Mouse (Mus musculus): ENCODE measurements at regions not wholly inside any gene's neighbourhood (a gene's known extent, or its start where the extent isn't known, plus 50 kb on each side); places are given as distances from the start of the nearest gene placed in this dataset.

GRCm38 (mm10) chr10:100774252-100774651 lies 184.0 kb downstream of the 1700017N19Rik start:
- no peaks in the 10 kb centered on the region for H3K27me3 ChIP-seq (replicated peaks)
- no peaks in the 10 kb centered on the region for H3K9me3 ChIP-seq
- ATAC-seq (ENCODE audit: extremely low read depth, insufficient number of reproducible peaks, low FRiP score, low TSS enrichment): no peak
- H3K4me1 ChIP-seq: no peaks in the 10 kb centered on the region
- no peak overlapping the region for H3K4me3 ChIP-seq
- no peaks in the 10 kb centered on the region for H3K36me3 ChIP-seq
- H3K4me2 ChIP-seq: no peak overlapping the region
- no peak overlapping the region for H3K9ac ChIP-seq
- H3K27ac ChIP-seq (replicated peaks): no peak overlapping the region

DNA sequence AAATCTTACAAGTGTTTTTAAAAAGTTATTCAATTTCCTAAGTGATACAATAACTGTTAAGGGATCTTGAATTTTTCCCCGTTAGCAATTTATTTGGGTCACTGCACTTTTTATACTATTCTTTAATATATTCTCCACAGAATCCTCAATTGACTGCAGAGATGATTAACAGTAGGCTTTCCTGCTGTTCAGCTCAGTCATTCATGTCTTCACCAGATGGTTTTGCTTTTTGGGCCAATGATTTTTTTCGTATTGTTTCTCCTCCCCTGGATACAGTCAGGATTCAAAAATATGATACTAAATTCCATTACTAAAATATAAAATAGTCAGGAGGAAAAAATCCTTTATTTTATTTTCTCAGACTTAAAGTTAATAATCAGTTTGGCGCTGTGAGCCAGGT lies 201.9 kb downstream of the 1700017N19Rik start:
- H3K27ac ChIP-seq (replicated peaks): no peak overlapping the region
- H3K4me3 ChIP-seq: no peak overlapping the region
- no peaks in the 10 kb centered on the region for H3K9me3 ChIP-seq
- H3K4me2 ChIP-seq: no peak overlapping the region
- WGBS: 81% methylated on average over 3 of the region's 3 CpGs
- H3K9ac ChIP-seq: no peak overlapping the region
- no peaks in the 10 kb centered on the region for H3K27me3 ChIP-seq (replicated peaks)
- ATAC-seq (ENCODE audit: extremely low read depth, insufficient number of reproducible peaks, low FRiP score, low TSS enrichment): no peak
- H3K36me3 ChIP-seq: no peaks in the 10 kb centered on the region
- H3K4me1 ChIP-seq: no peaks in the 10 kb centered on the region

- Histone ChIP-seq H3K27ac (replicated peaks) (no peak overlapping the region), H3K36me3 (no peaks in the 10 kb centered on the region), H3K4me3 (no peak overlapping the region), H3K27me3 (replicated peaks) (no peaks in the 10 kb centered on the region), H3K4me1 (no peaks in the 10 kb centered on the region), H3K9ac (no peak overlapping the region), H3K4me2 (no peak overlapping the region), H3K9me3 (no peaks in the 10 kb centered on the region)
- ATAC-seq (ENCODE audit: extremely low read depth, insufficient number of reproducible peaks, low FRiP score, low TSS enrichment): no peak
- WGBS: 63% methylated on average over 4 of the region's 4 CpGs
Observed at GRCm38 (mm10) chr10:100792569-100792968, 202.3 kb downstream of the 1700017N19Rik start.

GRCm38 (mm10) chr10:100795215-100795972 lies 205.1 kb downstream of the 1700017N19Rik start:
- no peaks in the 10 kb centered on the region for H3K9me3 ChIP-seq
- no peak overlapping the region for H3K4me3 ChIP-seq
- H3K4me2 ChIP-seq: no peak overlapping the region
- H3K27me3 ChIP-seq (replicated peaks): no peaks in the 10 kb centered on the region
- H3K27ac ChIP-seq (replicated peaks): no peak overlapping the region
- no peaks in the 10 kb centered on the region for H3K36me3 ChIP-seq
- no peak for ATAC-seq (ENCODE audit: extremely low read depth, insufficient number of reproducible peaks, low FRiP score, low TSS enrichment)
- no peaks in the 10 kb centered on the region for H3K4me1 ChIP-seq
- no peak overlapping the region for H3K9ac ChIP-seq
- WGBS: 61% methylated on average over 6 of the region's 6 CpGs

DNA sequence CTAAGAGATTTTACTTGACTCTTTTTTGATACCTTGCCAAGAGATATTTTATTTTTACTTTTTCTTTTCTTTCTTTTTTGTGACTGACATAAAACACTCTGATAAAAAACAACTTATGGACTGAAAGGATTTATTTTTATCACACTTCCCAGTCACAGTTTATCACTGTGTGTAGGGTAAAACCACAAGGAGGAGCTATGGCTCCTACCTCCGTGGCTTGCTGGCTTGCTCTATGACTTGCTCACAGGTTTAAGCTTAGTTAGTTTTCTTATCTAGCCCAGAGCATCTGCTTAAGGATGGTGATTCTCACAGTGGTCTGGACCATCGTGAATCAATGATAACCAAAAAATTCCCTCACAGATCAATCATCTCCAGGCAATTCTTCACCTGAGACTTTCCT lies 221.4 kb downstream of the 1700017N19Rik start:
- WGBS: 57% methylated on average over 2 of the region's 2 CpGs
- Histone ChIP-seq H3K4me1 (no peaks in the 10 kb centered on the region), H3K9me3 (no peaks in the 10 kb centered on the region), H3K36me3 (no peaks in the 10 kb centered on the region), H3K27me3 (replicated peaks) (no peaks in the 10 kb centered on the region), H3K4me2 (no peak overlapping the region), H3K9ac (no peak overlapping the region), H3K4me3 (no peak overlapping the region), H3K27ac (replicated peaks) (no peak overlapping the region)
- no peak for ATAC-seq (ENCODE audit: extremely low read depth, insufficient number of reproducible peaks, low FRiP score, low TSS enrichment)

- Histone ChIP-seq H3K9ac (no peak overlapping the region), H3K27ac (replicated peaks) (no peak overlapping the region), H3K27me3 (replicated peaks) (no peaks in the 10 kb centered on the region), H3K9me3 (no peaks in the 10 kb centered on the region; the same call in 1 of the 2 replicates), H3K4me2 (no peak overlapping the region), H3K4me1 (no peaks in the 10 kb centered on the region), H3K4me3 (no peak overlapping the region), H3K36me3 (no peaks in the 10 kb centered on the region)
- WGBS: 55% methylated on average over 4 of the region's 4 CpGs
- no peak for ATAC-seq (ENCODE audit: extremely low read depth, insufficient number of reproducible peaks, low FRiP score, low TSS enrichment)
Observed at GRCm38 (mm10) chr10:100834794-100835193, 244.5 kb downstream of the 1700017N19Rik start.

- no peaks in the 10 kb centered on the region for H3K9me3 ChIP-seq
- H3K27ac ChIP-seq (replicated peaks): no peak overlapping the region
- no peak overlapping the region for H3K9ac ChIP-seq
Observed at GRCm38 (mm10) chr10:100853213-100853612, 262.9 kb downstream of the 1700017N19Rik start.

GRCm38 (mm10) chr10:100856509-100856908 lies 266.2 kb downstream of the 1700017N19Rik start:
- 68% methylated on average over 3 of the region's 3 CpGs for WGBS
- H3K9ac ChIP-seq: no peak overlapping the region
- H3K4me3 ChIP-seq: no peak overlapping the region
- H3K27ac ChIP-seq (replicated peaks): no peak overlapping the region
- ATAC-seq (ENCODE audit: extremely low read depth, insufficient number of reproducible peaks, low FRiP score, low TSS enrichment): no peak
- H3K36me3 ChIP-seq: no peaks in the 10 kb centered on the region
- no peak overlapping the region for H3K4me2 ChIP-seq
- no peaks in the 10 kb centered on the region for H3K27me3 ChIP-seq (replicated peaks)
- H3K9me3 ChIP-seq: no peaks in the 10 kb centered on the region
- H3K4me1 ChIP-seq: no peaks in the 10 kb centered on the region

More at GRCm38 (mm10) chr10:100853213-100853612, 262.9 kb downstream of the 1700017N19Rik start:
- no peak overlapping the region for H3K4me2 ChIP-seq
- no peak for ATAC-seq (ENCODE audit: extremely low read depth, insufficient number of reproducible peaks, low FRiP score, low TSS enrichment)
- H3K27me3 ChIP-seq (replicated peaks): no peaks in the 10 kb centered on the region
- H3K36me3 ChIP-seq: no peaks in the 10 kb centered on the region
- H3K4me1 ChIP-seq: no peaks in the 10 kb centered on the region
- H3K4me3 ChIP-seq: no peak overlapping the region

GRCm38 (mm10) chr10:100865501-100866181 lies 275.4 kb downstream of the 1700017N19Rik start:
- Histone ChIP-seq H3K36me3 (no peaks in the 10 kb centered on the region), H3K4me3 (no peak overlapping the region), H3K4me2 (no peak overlapping the region), H3K27me3 (replicated peaks) (no peaks in the 10 kb centered on the region), H3K4me1 (no peaks in the 10 kb centered on the region), H3K9ac (no peak overlapping the region), H3K27ac (replicated peaks) (no peak overlapping the region), H3K9me3 (no peaks in the 10 kb centered on the region)
- 38% methylated on average over 6 of the region's 6 CpGs for WGBS
- ATAC-seq (ENCODE audit: extremely low read depth, insufficient number of reproducible peaks, low FRiP score, low TSS enrichment): no peak

DNA sequence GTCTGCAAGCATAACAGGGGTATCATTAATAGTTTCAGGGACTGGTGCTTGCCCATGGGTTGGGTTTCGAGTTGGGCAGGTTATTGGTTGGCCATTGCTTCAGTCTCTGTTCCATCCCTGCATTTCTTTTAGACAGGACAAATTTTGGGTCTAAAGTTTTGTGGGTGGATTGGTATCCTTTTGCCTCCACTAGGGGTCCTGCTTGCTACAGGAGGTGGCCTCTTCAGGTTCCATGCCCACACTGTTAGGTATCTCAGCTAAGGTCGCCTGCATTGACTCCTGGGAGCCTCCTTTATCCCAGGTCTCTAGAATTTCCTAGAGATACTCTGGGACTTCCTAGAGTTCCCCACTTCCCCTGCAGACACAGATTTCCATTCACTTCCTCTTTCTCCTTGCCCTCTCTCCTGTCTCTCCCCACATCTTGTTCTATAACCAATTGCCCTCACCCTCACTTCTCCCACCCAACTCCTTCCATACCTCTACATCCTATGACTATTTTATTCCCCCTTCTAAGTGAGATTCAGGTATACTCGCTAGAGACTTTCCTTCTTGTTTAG lies 278.2 kb downstream of the 1700017N19Rik start:
- H3K4me1 ChIP-seq: no peaks in the 10 kb centered on the region
- H3K27me3 ChIP-seq (replicated peaks): no peaks in the 10 kb centered on the region
- 38% methylated on average over 3 of the region's 3 CpGs for WGBS
- no peak overlapping the region for H3K4me2 ChIP-seq
- no peak overlapping the region for H3K27ac ChIP-seq (replicated peaks)
- no peaks in the 10 kb centered on the region for H3K9me3 ChIP-seq
- ATAC-seq (ENCODE audit: extremely low read depth, insufficient number of reproducible peaks, low FRiP score, low TSS enrichment): no peak
- H3K9ac ChIP-seq: no peak overlapping the region
- no peak overlapping the region for H3K4me3 ChIP-seq
- H3K36me3 ChIP-seq: no peaks in the 10 kb centered on the region

DNA sequence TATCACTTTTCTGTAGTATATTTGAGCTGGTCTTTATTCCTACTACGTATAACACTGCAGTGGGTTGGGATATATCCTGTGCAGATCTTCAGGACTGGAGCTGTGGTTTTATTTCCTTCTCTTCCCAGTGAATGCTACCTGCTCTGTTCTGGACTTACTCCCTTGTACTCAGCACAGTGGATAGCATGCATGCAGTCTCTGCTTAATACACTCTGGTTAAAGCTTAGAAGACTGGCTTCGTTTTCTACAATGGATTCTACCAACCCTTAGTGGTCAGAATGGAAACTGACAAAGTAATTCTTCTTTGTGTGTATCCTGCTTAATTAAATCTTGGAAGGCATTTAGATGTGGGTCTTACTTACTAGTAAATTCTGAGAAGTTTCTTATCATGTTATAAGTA lies 292.3 kb downstream of the 1700017N19Rik start:
- H3K4me2 ChIP-seq: no peak overlapping the region
- H3K4me1 ChIP-seq: no peaks in the 10 kb centered on the region
- H3K4me3 ChIP-seq: no peak overlapping the region
- H3K9ac ChIP-seq: no peak overlapping the region
- H3K27ac ChIP-seq (replicated peaks): no peak overlapping the region
- no peaks in the 10 kb centered on the region for H3K9me3 ChIP-seq
- WGBS: 72% methylated on average over 2 of the region's 2 CpGs
- no peaks in the 10 kb centered on the region for H3K36me3 ChIP-seq
- no peak for ATAC-seq (ENCODE audit: extremely low read depth, insufficient number of reproducible peaks, low FRiP score, low TSS enrichment)
- no peaks in the 10 kb centered on the region for H3K27me3 ChIP-seq (replicated peaks)

GRCm38 (mm10) chr10:100922976-100923375 lies 332.7 kb downstream of the 1700017N19Rik start:
- WGBS: 69% methylated on average over 2 of the region's 2 CpGs
- Histone ChIP-seq H3K9ac (no peak overlapping the region), H3K4me2 (no peak overlapping the region), H3K27me3 (replicated peaks) (no peaks in the 10 kb centered on the region), H3K4me1 (no peaks in the 10 kb centered on the region), H3K9me3 (no peaks in the 10 kb centered on the region), H3K36me3 (no peaks in the 10 kb centered on the region), H3K27ac (replicated peaks) (no peak overlapping the region), H3K4me3 (no peak overlapping the region)
- no peak for ATAC-seq (ENCODE audit: extremely low read depth, insufficient number of reproducible peaks, low FRiP score, low TSS enrichment)

Data from heart, embryonic 13.5 days (tissue).